Mouse (Mus musculus) heart, postnatal 0 days (tissue): Measurements from ENCODE around the gene St8sia1. TPM values are rescaled to one million over a fixed set of nuclear protein-coding genes. Genes with fewer than 3 reads are reported as not detected.
A peak's percentile ranks its signal among the peaks of the same experiment; 100 is the strongest.

ENCODE experiments used
- ATAC-seq: fragments of 200-750 bp; cut with Nextera tagmentation; 2 replicates; pipeline ENCODE4 v1.8.0; 2017; ENCODE audit warnings: low read depth, moderate number of reproducible peaks, moderate library complexity; ENCODE audit not compliant: insufficient read depth
- DNase-seq: peaks from one replicate; pipeline ENCODE4 v3.0.0-alpha.2; 2016; ENCODE audit warnings: low spot score
- H3K27ac ChIP-seq: fragments of 300-500 bp; sonication (generic); 2 replicates; pipeline ENCODE4 v1.5.1; 2014; ENCODE audit warnings: low read depth, mild to moderate bottlenecking
- H3K27me3 ChIP-seq: fragments of 300-500 bp; sonication (generic); 2 replicates; pipeline ENCODE4 v1.6.1; 2014; ENCODE audit warnings: low read length, mixed read lengths; ENCODE audit not compliant: control insufficient read depth, insufficient read depth
- H3K36me3 ChIP-seq: fragments of 300-500 bp; sonication (generic); replicated peaks from 2 replicates; pipeline ENCODE4 v1.6.1; 2014; ENCODE audit warnings: low read length, mixed read lengths; ENCODE audit not compliant: control insufficient read depth, insufficient read depth
- H3K4me1 ChIP-seq: fragments of 300-500 bp; sonication (generic); 2 replicates; pipeline ENCODE4 v1.6.1; 2014; ENCODE audit warnings: antibody characterized with exemption; ENCODE audit not compliant: control insufficient read depth, insufficient read depth
- H3K4me2 ChIP-seq: fragments of 300-500 bp; sonication (generic); 2 replicates; pipeline ENCODE4 v1.6.1; 2014; ENCODE audit warnings: low read depth, mild to moderate bottlenecking, low read length, moderate library complexity
- H3K4me3 ChIP-seq: fragments of 300-500 bp; sonication (generic); 2 replicates; pipeline ENCODE4 v1.5.1; 2014; ENCODE audit warnings: low read depth, low read length
- H3K9ac ChIP-seq: fragments of 300-500 bp; sonication (generic); replicated peaks from 2 replicates; pipeline ENCODE4 v1.6.1; 2014; ENCODE audit warnings: low read depth, low read length, mixed read lengths
- H3K9me3 ChIP-seq: fragments of 300-500 bp; sonication (generic); replicated peaks from 2 replicates; pipeline ENCODE4 v1.6.1; 2016; ENCODE audit warnings: low read length; ENCODE audit not compliant: control insufficient read depth
- CTCF ChIP-seq: IDR thresholded peaks from 2 replicates; pipeline ENCODE4 v1.5.1; 2016; ENCODE audit warnings: antibody characterized with exemption, control low read depth, low read depth
- EP300 ChIP-seq: IDR thresholded peaks from 2 replicates; pipeline ENCODE4 v1.6.1; 2016; ENCODE audit warnings: antibody characterized with exemption, low read depth
- WGBS: fragments of 180-500 bp; shearing (Covaris S2); extraction: QIAGEN DNeasy Blood & Tissue Kit; methylation state at CpG from one replicate; pipeline ENCODE4 v1.1.7; 2014; 5-methylcytosine and 5-hydroxymethylcytosine counted together
- polyA plus RNA-seq: library from polyadenylated mRNA; unstranded; fragments of >200 nt; fragmentation: Nextera tagmentation; extraction: Ambion mirVana; gene quantifications from 2 replicates; pipeline ENCODE4 v1.2.1, GENCODE M21; 2015
- total RNA-seq: library from RNA; depleted of rRNA; stranded (reverse); fragments of >200 nt; gene quantifications from 2 replicates; pipeline ENCODE4 v1.2.3, GENCODE M21; 2014; ENCODE audit warnings: low replicate concordance

The St8sia1 gene
- total and polyA plus RNA-seq, 2 experiments from 2014 or later: 0.04 to 0.30 TPM

- Histone ChIP-seq H3K36me3 (no peaks in the 10 kb centered on the region), H3K27ac (no peak overlapping the region), H3K4me1 (no peaks in the 10 kb centered on the region), H3K9ac (no peak overlapping the region), H3K4me3 (no peak overlapping the region), H3K9me3 (no peaks in the 10 kb centered on the region), H3K27me3 (no peaks in the 10 kb centered on the region), H3K4me2 (no peak overlapping the region)
- ATAC-seq (no peak), DNase-seq (no peak)
- WGBS: 68% methylated on average over 5 of the region's 5 CpGs
- TF ChIP-seq CTCF (no peak), EP300 (no peak)
Observed at GRCm38 (mm10) chr6:142823008-142823787, 141.1 kb downstream of the St8sia1 start.

- TF ChIP-seq EP300: no peak
- no peak for TF ChIP-seq CTCF
- no peaks in the 10 kb centered on the region for H3K36me3 ChIP-seq
- H3K27me3 ChIP-seq: no peaks in the 10 kb centered on the region
- DNase-seq: no peak
- no peak for ATAC-seq
- no peak overlapping the region for H3K4me3 ChIP-seq
- H3K9me3 ChIP-seq: no peaks in the 10 kb centered on the region
- no peak overlapping the region for H3K9ac ChIP-seq
- WGBS: 89% methylated on average over 10 of the region's 10 CpGs
- H3K4me2 ChIP-seq: no peak overlapping the region
- no peak overlapping the region for H3K27ac ChIP-seq
- H3K4me1 ChIP-seq: no peaks in the 10 kb centered on the region
Observed at GRCm38 (mm10) chr6:142818306-142818705, 145.9 kb downstream of the St8sia1 start.

- Histone ChIP-seq H3K4me2 (no peak overlapping the region), H3K27me3 (0 out of 2 replicates have a peak, but pooled peaks cover 3% of the 10 kb centered on the region), H3K4me3 (no peak overlapping the region), H3K36me3 (no peaks in the 10 kb centered on the region), H3K9me3 (no peaks in the 10 kb centered on the region), H3K4me1 (no peaks in the 10 kb centered on the region), H3K27ac (no peak overlapping the region), H3K9ac (no peak overlapping the region)
- 61% methylated on average over 3 of the region's 3 CpGs for WGBS
- ATAC-seq (no peak), DNase-seq (no peak)
- TF ChIP-seq CTCF: no peak
- no peak for TF ChIP-seq EP300
Observed at GRCm38 (mm10) chr6:142815513-142815912, 148.7 kb downstream of the St8sia1 start.

- TF ChIP-seq CTCF (peak; percentile 87), EP300 (no peak)
- no peak for ATAC-seq
- DNase-seq: peak; percentile 64
- Histone ChIP-seq H3K4me3 (peak overlapping the region; percentile 36), H3K9ac (no peak overlapping the region), H3K27ac (no peak overlapping the region), H3K9me3 (no peaks in the 10 kb centered on the region), H3K36me3 (no peaks in the 10 kb centered on the region), H3K4me2 (peak overlapping the region; percentile 60), H3K4me1 (no peaks in the 10 kb centered on the region), H3K27me3 (0 out of 2 replicates have a peak, but pooled peaks cover 3% of the 10 kb centered on the region)
- 2% methylated on average over 15 of the region's 15 CpGs for WGBS
Observed at GRCm38 (mm10) chr6:142814495-142814921, 149.7 kb downstream of the St8sia1 start.

- 60% methylated on average over 10 of the region's 10 CpGs for WGBS
- Histone ChIP-seq H3K27ac (no peak overlapping the region), H3K4me3 (peak overlapping the region; percentile 36; the same call in 1 of the 2 replicates), H3K9ac (no peak overlapping the region), H3K36me3 (no peaks in the 10 kb centered on the region), H3K27me3 (0 out of 2 replicates have a peak, but pooled peaks cover 3% of the 10 kb centered on the region), H3K9me3 (no peaks in the 10 kb centered on the region), H3K4me2 (peak overlapping the region; percentile 60), H3K4me1 (no peaks in the 10 kb centered on the region)
- ATAC-seq (no peak), DNase-seq (no peak)
- no peak for TF ChIP-seq CTCF
- no peak for TF ChIP-seq EP300
Observed at GRCm38 (mm10) chr6:142814011-142814410, 150.2 kb downstream of the St8sia1 start.

GRCm38 (mm10) chr6:142812969-142813368 lies 151.3 kb downstream of the St8sia1 start:
- Histone ChIP-seq H3K9ac (no peak overlapping the region), H3K36me3 (no peaks in the 10 kb centered on the region), H3K4me3 (no peak overlapping the region), H3K4me2 (no peak overlapping the region), H3K9me3 (no peaks in the 10 kb centered on the region), H3K4me1 (no peaks in the 10 kb centered on the region), H3K27me3 (0 out of 2 replicates have a peak, but pooled peaks cover 3% of the 10 kb centered on the region), H3K27ac (no peak overlapping the region)
- TF ChIP-seq CTCF (no peak), EP300 (no peak)
- WGBS: 74% methylated on average over 5 of the region's 5 CpGs
- ATAC-seq (no peak), DNase-seq (no peak)
